Mouse (Mus musculus): ENCODE data around the gene D16Ertd472e. TPM values are rescaled to one million over a fixed set of nuclear protein-coding genes. Genes with fewer than 3 reads are reported as not detected.

The D16Ertd472e gene
- polyA plus RNA-seq, 1 experiment from 2014 or later: 3.1 TPM

DNA sequence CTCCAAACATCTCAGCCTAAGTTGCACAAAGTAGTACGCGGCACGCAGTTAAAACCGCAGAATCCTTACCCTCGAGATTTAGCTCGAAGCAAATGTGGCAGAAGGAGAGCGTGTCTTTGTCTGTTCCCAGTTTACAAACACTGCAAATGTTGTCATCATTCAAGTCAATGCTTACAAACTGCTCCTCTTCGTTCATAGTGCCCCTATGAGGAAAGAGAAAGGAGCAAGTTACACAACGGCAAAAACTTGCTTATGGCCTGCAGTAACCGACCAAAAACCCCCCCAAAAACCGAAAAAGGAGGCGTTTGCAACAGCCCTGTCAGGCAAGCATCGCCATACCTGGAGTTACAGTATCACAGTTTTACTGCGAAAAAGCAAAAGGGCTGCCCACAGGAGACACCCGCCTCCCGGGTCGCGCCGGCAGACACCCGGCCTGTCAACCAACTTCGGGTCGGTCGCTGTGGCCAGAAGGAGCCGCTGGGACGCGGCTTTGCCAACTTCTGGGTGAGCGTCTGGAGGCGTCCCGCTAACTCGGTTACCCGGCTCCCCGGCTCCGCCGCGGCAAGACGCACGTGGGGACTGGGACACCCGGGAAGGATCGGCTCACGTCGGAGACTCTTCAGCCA is 543 bp downstream of the D16Ertd472e start:
- ATAC-seq: peak; percentile 52
- H3K4me2 ChIP-seq (replicated peaks; ENCODE audit: low read depth): peak overlapping the region; percentile 92
- H3K4me3 ChIP-seq (ENCODE audit: low read depth, low read length): peak overlapping the region; percentile 67
- peak overlapping the region; percentile 69 for H3K9ac ChIP-seq (ENCODE audit: low read depth, low read length)
- peak overlapping the region; percentile 82 for H3K27ac ChIP-seq (ENCODE audit: low read depth, low read length)
- H3K9me3 ChIP-seq (ENCODE audit: control insufficient read depth): no peaks in the 10 kb centered on the region
- no peaks in the 10 kb centered on the region for H3K27me3 ChIP-seq (replicated peaks; ENCODE audit: control insufficient read depth, insufficient read depth, low read length)
- TF ChIP-seq CTCF (IDR thresholded peaks at IDR 0.05; ENCODE audit: low read depth): no peak
- 1% methylated on average over 41 of the region's 41 CpGs for WGBS
- no peaks in the 10 kb centered on the region for H3K4me1 ChIP-seq (replicated peaks; ENCODE audit: control insufficient read depth, insufficient read depth, low read length)
- no peaks in the 10 kb centered on the region for H3K36me3 ChIP-seq (ENCODE audit: control insufficient read depth, insufficient read depth)

DNA sequence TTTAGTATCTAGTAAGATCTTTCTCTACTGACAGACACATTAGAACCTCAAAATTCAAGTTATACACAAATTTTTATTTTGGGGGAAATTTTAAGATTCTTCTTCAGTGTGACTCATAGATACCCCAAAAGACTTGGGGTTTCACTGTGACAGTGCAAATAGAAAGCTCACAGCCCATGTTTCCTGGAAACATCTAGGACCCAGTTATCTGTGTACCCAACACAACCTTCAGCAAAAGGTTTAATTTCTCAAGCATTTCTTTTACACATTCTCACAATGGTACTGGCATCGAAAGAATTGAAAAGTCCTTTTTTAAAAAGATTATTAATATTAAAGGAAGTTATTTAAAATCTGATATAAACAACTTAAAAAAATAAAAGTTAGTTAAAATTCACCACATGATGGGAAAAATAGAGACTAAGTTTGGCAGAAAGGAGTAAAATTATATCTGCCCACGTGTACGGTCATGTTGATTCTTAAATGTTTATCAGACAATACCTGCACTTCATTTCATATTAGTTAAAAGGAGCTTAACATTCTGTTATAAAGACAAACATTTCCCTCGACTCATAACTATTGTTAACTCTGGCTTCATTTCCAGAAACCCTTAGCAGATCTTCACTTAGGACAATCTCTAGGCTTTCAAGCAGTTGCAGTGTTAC is 1.2 kb downstream of the D16Ertd472e start:
- no peak for ATAC-seq
- H3K9me3 ChIP-seq (ENCODE audit: control insufficient read depth): no peaks in the 10 kb centered on the region
- H3K4me2 ChIP-seq (replicated peaks; ENCODE audit: low read depth): peak overlapping the region; percentile 92
- 42% methylated on average over 4 of the region's 4 CpGs for WGBS
- H3K9ac ChIP-seq (ENCODE audit: low read depth, low read length): peak overlapping the region; percentile 69; the same call in 1 of the 2 replicates
- H3K27me3 ChIP-seq (replicated peaks; ENCODE audit: control insufficient read depth, insufficient read depth, low read length): no peaks in the 10 kb centered on the region
- H3K4me3 ChIP-seq (ENCODE audit: low read depth, low read length): peak overlapping the region; percentile 67
- H3K36me3 ChIP-seq (ENCODE audit: control insufficient read depth, insufficient read depth): no peaks in the 10 kb centered on the region
- no peak for TF ChIP-seq CTCF (IDR thresholded peaks at IDR 0.05; ENCODE audit: low read depth)
- no peaks in the 10 kb centered on the region for H3K4me1 ChIP-seq (replicated peaks; ENCODE audit: control insufficient read depth, insufficient read depth, low read length)
- H3K27ac ChIP-seq (ENCODE audit: low read depth, low read length): no peak overlapping the region

DNA sequence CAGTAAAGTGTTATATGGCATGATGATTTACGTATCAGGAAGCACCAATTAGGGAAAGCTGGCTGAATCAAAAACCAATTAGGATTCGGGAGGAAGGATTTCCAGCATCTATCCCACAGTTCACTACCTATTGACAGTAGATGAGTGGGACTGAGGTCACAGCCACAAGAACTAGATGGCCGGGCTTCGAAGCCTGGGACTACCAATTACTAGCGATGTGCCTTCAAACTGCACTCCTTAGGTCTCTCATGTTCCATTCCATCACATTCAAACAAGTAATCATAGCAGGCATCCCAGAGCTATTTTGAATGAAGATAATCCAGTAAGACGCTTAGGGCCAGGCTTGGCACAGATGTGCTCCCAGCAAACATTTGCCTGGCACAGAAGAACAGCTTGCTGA is 2.3 kb downstream of the D16Ertd472e start:
- Histone ChIP-seq H3K9ac (ENCODE audit: low read depth, low read length) (no peak overlapping the region), H3K4me1 (replicated peaks; ENCODE audit: control insufficient read depth, insufficient read depth, low read length) (no peaks in the 10 kb centered on the region), H3K4me3 (ENCODE audit: low read depth, low read length) (no peak overlapping the region), H3K27ac (ENCODE audit: low read depth, low read length) (no peak overlapping the region), H3K27me3 (replicated peaks; ENCODE audit: control insufficient read depth, insufficient read depth, low read length) (no peaks in the 10 kb centered on the region), H3K4me2 (replicated peaks; ENCODE audit: low read depth) (no peak overlapping the region), H3K36me3 (ENCODE audit: control insufficient read depth, insufficient read depth) (no peaks in the 10 kb centered on the region), H3K9me3 (ENCODE audit: control insufficient read depth) (no peaks in the 10 kb centered on the region)
- ATAC-seq: no peak
- TF ChIP-seq CTCF (IDR thresholded peaks at IDR 0.05; ENCODE audit: low read depth): no peak
- WGBS: 78% methylated on average over 6 of the region's 6 CpGs

DNA sequence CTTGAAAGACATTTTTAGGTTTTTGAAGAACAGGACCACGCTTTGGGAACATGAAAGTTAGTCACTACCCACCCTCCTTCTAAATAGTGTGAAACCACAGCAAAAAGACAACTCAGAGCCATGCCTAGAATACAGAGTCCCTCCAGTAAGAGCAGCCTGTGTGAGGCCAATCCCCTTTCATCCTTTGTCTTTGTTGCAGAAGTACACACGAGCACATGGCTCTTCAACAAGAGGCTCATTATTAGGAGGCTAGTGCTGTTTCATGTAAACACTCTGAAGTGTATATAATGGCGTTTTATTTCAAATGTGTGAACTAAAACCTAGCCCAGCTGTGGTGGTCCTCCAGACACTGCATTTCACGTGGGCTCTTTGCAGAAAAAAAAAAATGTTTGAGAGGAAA is 3.5 kb downstream of the D16Ertd472e start:
- Histone ChIP-seq H3K4me1 (replicated peaks; ENCODE audit: control insufficient read depth, insufficient read depth, low read length) (no peaks in the 10 kb centered on the region), H3K4me2 (replicated peaks; ENCODE audit: low read depth) (no peak overlapping the region), H3K27ac (ENCODE audit: low read depth, low read length) (no peak overlapping the region), H3K9ac (ENCODE audit: low read depth, low read length) (no peak overlapping the region), H3K9me3 (ENCODE audit: control insufficient read depth) (no peaks in the 10 kb centered on the region), H3K36me3 (ENCODE audit: control insufficient read depth, insufficient read depth) (no peaks in the 10 kb centered on the region), H3K4me3 (ENCODE audit: low read depth, low read length) (no peak overlapping the region), H3K27me3 (replicated peaks; ENCODE audit: control insufficient read depth, insufficient read depth, low read length) (no peaks in the 10 kb centered on the region)
- ATAC-seq: no peak
- WGBS: 66% methylated on average over 4 of the region's 4 CpGs
- no peak for TF ChIP-seq CTCF (IDR thresholded peaks at IDR 0.05; ENCODE audit: low read depth)

DNA sequence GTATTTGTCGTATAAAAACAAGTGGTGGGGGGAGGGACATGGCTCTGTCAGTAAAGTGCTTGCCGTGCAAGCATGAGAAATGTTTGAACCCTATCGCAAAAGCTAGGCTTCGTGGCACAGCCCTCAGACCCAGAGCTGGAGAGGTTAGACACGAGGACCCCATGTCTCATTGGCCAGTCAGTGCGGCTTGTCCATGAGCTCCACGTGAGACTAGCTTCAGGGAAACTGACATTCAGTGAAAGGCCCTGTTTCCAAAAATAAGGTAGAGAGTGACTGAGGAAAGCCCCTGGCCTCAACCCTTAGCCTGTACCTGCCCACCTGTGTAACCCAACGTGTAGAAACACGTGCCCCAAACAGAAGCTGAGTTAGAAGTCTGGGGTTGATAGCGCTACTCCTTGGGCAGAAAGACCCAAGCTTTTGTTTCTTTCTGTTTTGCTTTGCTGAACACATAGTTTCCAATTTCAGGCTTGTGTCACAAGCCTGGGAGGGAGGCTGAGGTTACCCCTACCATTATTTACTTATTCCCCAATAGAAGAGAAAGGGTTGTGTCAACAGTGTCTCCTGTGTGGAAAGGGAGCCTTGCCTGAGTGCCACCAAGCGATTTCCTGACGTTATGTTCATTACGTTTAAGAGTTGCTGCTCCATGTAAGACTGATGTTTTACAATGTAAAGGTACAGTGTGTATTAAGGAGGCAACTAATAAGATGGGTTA is 12.2 kb downstream of the D16Ertd472e start:
- TF ChIP-seq CTCF (IDR thresholded peaks at IDR 0.05; ENCODE audit: low read depth): no peak
- no peaks in the 10 kb centered on the region for H3K27me3 ChIP-seq (replicated peaks; ENCODE audit: control insufficient read depth, insufficient read depth, low read length)
- 85% methylated on average over 13 of the region's 13 CpGs for WGBS
- H3K4me2 ChIP-seq (replicated peaks; ENCODE audit: low read depth): no peak overlapping the region
- no peak overlapping the region for H3K27ac ChIP-seq (ENCODE audit: low read depth, low read length)
- H3K9ac ChIP-seq (ENCODE audit: low read depth, low read length): no peak overlapping the region
- no peak overlapping the region for H3K4me3 ChIP-seq (ENCODE audit: low read depth, low read length)
- no peaks in the 10 kb centered on the region for H3K9me3 ChIP-seq (ENCODE audit: control insufficient read depth)
- no peak for ATAC-seq
- no peaks in the 10 kb centered on the region for H3K4me1 ChIP-seq (replicated peaks; ENCODE audit: control insufficient read depth, insufficient read depth, low read length)
- H3K36me3 ChIP-seq (ENCODE audit: control insufficient read depth, insufficient read depth): no peaks in the 10 kb centered on the region

Data from intestine, postnatal 0 days (tissue).